Mouse (Mus musculus) cerebellum, adult 11 months (tissue): ENCODE measurements around the gene Atp5j2.
"Not testable (repeated sequence)": the region's sequence is repeated elsewhere in the genome, so short reads cannot be mapped to it uniquely, and the experiment has no call there.

ENCODE experiments used
- DNase-seq: peaks from one replicate; pipeline ENCODE4 v3.0.0; 2022

Atp5j2 gene

GRCm38 (mm10) chr5:145191962-145192361 is at the start of gene Atp5j2:
Gene Atp5j2 (minus strand): TSS chr5:145192062.
- DNase-seq: no peak

GRCm38 (mm10) chr5:145234636-145235035 is 42.8 kb upstream of the Atp5j2 start:
- no peak for DNase-seq

- no peak for DNase-seq
These were observed 40.1 kb upstream of the Atp5j2 start for GRCm38 (mm10) chr5:145231893-145232411.

- peak; percentile 96 for DNase-seq
These were observed 39.6 kb upstream of the Atp5j2 start, which contains the start of gene Zfp655 for GRCm38 (mm10) chr5:145231367-145231871. Gene Zfp655 (plus strand): TSS chr5:145231715.

GRCm38 (mm10) chr5:145230641-145231040 is 38.8 kb upstream of the Atp5j2 start:
- DNase-seq: no peak

- DNase-seq: not testable (repeated sequence)
These were observed 37.4 kb upstream of the Atp5j2 start for GRCm38 (mm10) chr5:145229283-145229682.

- DNase-seq: no peak
These were observed 34.6 kb upstream of the Atp5j2 start for GRCm38 (mm10) chr5:145226453-145226852.

GRCm38 (mm10) chr5:145223395-145223794 is 31.5 kb upstream of the Atp5j2 start:
- no peak for DNase-seq

- no peak for DNase-seq
These were observed 31.0 kb upstream of the Atp5j2 start for GRCm38 (mm10) chr5:145222840-145223239.

- DNase-seq: no peak
These were observed 28.1 kb upstream of the Atp5j2 start for GRCm38 (mm10) chr5:145219981-145220380.

- no peak for DNase-seq
These were observed 26.8 kb upstream of the Atp5j2 start for GRCm38 (mm10) chr5:145218671-145219070.

- DNase-seq: no peak
These were observed 26.3 kb upstream of the Atp5j2 start for GRCm38 (mm10) chr5:145218206-145218605.

GRCm38 (mm10) chr5:145217746-145218145 is 25.9 kb upstream of the Atp5j2 start:
- DNase-seq: no peak

GRCm38 (mm10) chr5:145214679-145215078 is 22.8 kb upstream of the Atp5j2 start:
- DNase-seq: no peak

GRCm38 (mm10) chr5:145213505-145213904 is 21.6 kb upstream of the Atp5j2 start:
- DNase-seq: no peak

GRCm38 (mm10) chr5:145212216-145212615 is 20.4 kb upstream of the Atp5j2 start:
- no peak for DNase-seq

GRCm38 (mm10) chr5:145211340-145211739 is 19.5 kb upstream of the Atp5j2 start:
- no peak for DNase-seq

- DNase-seq: not testable (repeated sequence)
These were observed 16.5 kb upstream of the Atp5j2 start for GRCm38 (mm10) chr5:145208391-145208790.

- DNase-seq: no peak
These were observed 16.1 kb upstream of the Atp5j2 start for GRCm38 (mm10) chr5:145207954-145208353.

GRCm38 (mm10) chr5:145207385-145207784 is 15.5 kb upstream of the Atp5j2 start:
- no peak for DNase-seq

- DNase-seq: no peak
These were observed 13.2 kb upstream of the Atp5j2 start for GRCm38 (mm10) chr5:145205041-145205440.

GRCm38 (mm10) chr5:145203936-145204691 is 12.3 kb upstream of the Atp5j2 start, which contains the start of gene Zkscan5:
Gene Zkscan5 (plus strand): TSS chr5:145204562.
- DNase-seq: peak; percentile 98

- DNase-seq: no peak
These were observed 10.6 kb upstream of the Atp5j2 start for GRCm38 (mm10) chr5:145202446-145202845.

GRCm38 (mm10) chr5:145201321-145201991 is 9.6 kb upstream of the Atp5j2 start, which contains the start of gene Zkscan14:
Gene Zkscan14 (minus strand): TSS chr5:145201868.
- DNase-seq: peak; percentile 67
